Mouse (Mus musculus) forebrain, embryonic 13.5 days (tissue): Measurements from ENCODE around the gene Col9a2. TPM values are rescaled to one million over a fixed set of nuclear protein-coding genes. Genes with fewer than 3 reads are reported as not detected.
A peak's percentile ranks its signal among the peaks of the same experiment; 100 is the strongest.

Experiments used
- ATAC-seq: fragments of 200-750 bp; cut with Nextera tagmentation; 2 replicates; pipeline ENCODE4 v1.8.0; 2017
- H3K27ac ChIP-seq: fragments of 300-500 bp; sonication (generic); 2 replicates; pipeline ENCODE4 v1.5.1; 2015; ENCODE audit warnings: inconsistent platforms, mild to moderate bottlenecking, moderate library complexity
- H3K27me3 ChIP-seq: fragments of 300-500 bp; sonication (generic); 2 replicates; pipeline ENCODE4 v1.6.1; 2015; ENCODE audit warnings: mild to moderate bottlenecking, inconsistent platforms
- H3K36me3 ChIP-seq: fragments of 300-500 bp; sonication (generic); 2 replicates; pipeline ENCODE4 v1.6.1; 2015; ENCODE audit warnings: mild to moderate bottlenecking, inconsistent platforms; ENCODE audit not compliant: poor library complexity, severe bottlenecking
- H3K4me1 ChIP-seq: fragments of 300-500 bp; sonication (generic); 2 replicates; pipeline ENCODE4 v1.6.1; 2015; ENCODE audit warnings: inconsistent platforms
- H3K4me2 ChIP-seq: fragments of 300-500 bp; sonication (generic); 2 replicates; pipeline ENCODE4 v1.6.1; 2015; ENCODE audit warnings: inconsistent platforms, mild to moderate bottlenecking, moderate library complexity
- H3K4me3 ChIP-seq: fragments of 300-500 bp; sonication (generic); 2 replicates; pipeline ENCODE4 v1.5.1; 2015; ENCODE audit warnings: mild to moderate bottlenecking, inconsistent platforms
- H3K9ac ChIP-seq: fragments of 300-500 bp; sonication (generic); 2 replicates; pipeline ENCODE4 v1.6.1; 2015; ENCODE audit warnings: mild to moderate bottlenecking, inconsistent platforms
- H3K9me3 ChIP-seq: fragments of 300-500 bp; sonication (generic); replicated peaks from 2 replicates; pipeline ENCODE4 v1.6.1; 2016; ENCODE audit warnings: inconsistent platforms
- WGBS: fragments of 180-500 bp; shearing (Covaris S2); methylation state at CpG from one replicate; pipeline ENCODE4 v1.1.7; 2015; 5-methylcytosine and 5-hydroxymethylcytosine counted together
- polyA plus RNA-seq: library from polyadenylated mRNA; unstranded; fragments of >200 nt; fragmentation: Nextera tagmentation; extraction: Ambion mirVana; gene quantifications from 2 replicates; pipeline ENCODE4 v1.2.1, GENCODE M21; 2015

Gene Col9a2
- polyA plus RNA-seq, 1 experiment from 2014 or later = 1.9 TPM

DNA sequence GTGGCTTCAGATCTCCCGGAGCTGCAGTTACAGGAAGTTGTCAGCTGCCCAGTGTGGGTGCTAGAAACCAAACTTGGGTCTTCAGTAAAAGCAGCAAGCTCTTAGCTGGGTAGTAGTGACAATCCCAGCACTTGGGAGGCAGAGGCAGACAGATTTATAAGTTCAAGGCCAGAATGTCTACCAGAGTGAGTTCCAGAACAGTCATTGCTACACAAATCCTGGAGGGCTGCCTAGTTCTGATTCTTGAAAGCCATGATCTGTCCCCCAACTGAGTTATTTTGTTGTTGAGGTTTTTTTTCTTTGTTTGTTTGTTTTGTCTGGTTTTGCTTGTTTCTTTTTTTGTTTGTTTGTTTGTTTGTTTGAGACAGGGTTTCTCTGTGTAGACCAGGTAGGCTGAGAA, 11.0 kb upstream of the Col9a2 start:
- 84% methylated on average over 1 of the region's 1 CpGs for WGBS
- Histone ChIP-seq H3K27me3 (no peaks in the 10 kb centered on the region), H3K4me3 (no peak overlapping the region), H3K4me2 (no peak overlapping the region), H3K9ac (no peak overlapping the region), H3K36me3 (no peaks in the 10 kb centered on the region), H3K27ac (no peak overlapping the region), H3K9me3 (no peaks in the 10 kb centered on the region), H3K4me1 (no peaks in the 10 kb centered on the region)
- ATAC-seq = no peak

DNA sequence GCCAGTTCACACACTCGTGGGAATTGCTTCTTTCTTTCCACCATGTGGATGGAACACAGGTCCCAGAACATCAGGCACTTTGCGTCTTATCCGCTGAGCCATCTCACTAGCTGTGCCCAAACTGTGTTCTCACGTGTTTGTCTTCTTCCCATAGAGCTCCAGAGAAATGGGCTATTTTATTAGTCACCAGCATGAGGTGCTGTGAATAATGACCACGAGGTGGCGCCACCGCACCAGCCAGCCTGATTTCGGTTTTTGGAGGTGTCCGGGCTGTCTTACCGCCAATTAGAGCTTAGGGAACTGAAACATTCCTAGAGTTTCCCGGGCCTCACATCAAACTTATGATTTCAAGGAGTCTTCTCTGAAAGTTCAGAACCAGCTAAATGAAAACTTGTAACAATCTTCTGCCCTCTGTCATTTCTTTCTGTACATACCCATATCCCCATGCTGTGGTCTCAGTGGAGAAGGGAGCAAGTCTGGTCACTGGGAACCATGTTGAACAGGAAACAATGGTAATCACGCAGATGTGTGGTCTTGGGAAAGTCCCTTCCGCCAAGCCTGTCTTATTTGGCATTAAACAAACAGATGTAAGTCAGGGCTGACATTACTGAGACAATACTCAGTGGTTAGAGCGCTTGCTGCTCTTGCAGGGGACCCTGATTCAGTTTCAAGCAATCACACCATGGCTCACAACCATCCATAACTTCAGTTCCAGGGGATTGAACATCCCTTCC, 10.4 kb upstream of the Col9a2 start:
- WGBS = 25% methylated on average over 14 of the region's 14 CpGs
- no peak for ATAC-seq
- no peak overlapping the region for H3K9ac ChIP-seq

DNA sequence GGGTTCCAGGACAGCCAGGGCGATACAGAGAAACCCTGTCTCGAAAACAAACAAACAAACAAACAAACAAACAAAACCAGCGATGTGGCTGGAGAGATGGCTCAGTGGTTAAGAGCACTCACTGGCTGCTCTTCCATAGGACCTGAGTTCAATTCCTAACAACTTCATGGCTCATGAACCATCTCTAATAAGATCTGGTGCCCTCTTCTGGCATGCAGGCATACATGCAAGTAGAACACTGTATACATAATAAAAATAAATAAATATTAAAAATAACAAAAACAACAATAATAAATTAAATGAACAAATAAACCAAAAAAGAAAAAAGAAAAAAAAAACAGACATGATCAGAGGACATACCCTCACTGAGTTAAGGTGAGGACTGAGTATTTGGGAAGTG, 9.6 kb upstream of the Col9a2 start:
- no peak for ATAC-seq
- 72% methylated on average over 3 of the region's 3 CpGs for WGBS

More for the DNA sequence above, 10.4 kb upstream of the Col9a2 start:
- no peak overlapping the region for H3K27ac ChIP-seq
- H3K4me2 ChIP-seq = no peak overlapping the region
- H3K4me1 ChIP-seq = no peaks in the 10 kb centered on the region
- H3K9me3 ChIP-seq = no peaks in the 10 kb centered on the region
- no peaks in the 10 kb centered on the region for H3K36me3 ChIP-seq
- no peak overlapping the region for H3K4me3 ChIP-seq
- H3K27me3 ChIP-seq = no peaks in the 10 kb centered on the region

DNA sequence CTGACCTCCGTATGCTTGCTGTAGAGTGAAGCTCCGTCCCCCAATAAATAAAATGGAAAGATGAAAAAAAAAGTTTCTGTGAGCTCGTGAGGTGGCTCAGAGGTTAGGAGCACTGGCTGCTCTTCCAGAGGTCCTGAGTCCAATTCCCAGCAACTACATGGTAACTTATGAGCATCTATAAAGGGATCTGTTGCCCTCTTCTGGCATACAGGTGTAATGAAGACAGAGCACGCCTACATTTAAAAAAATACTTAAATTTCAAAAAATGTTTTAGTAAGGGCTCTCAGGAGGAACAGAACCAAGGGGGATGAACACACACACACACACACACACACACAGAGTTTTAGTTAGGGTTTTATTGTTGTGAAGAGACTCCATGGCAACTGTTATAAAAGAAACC, 7.7 kb upstream of the Col9a2 start:
- Histone ChIP-seq H3K4me1 (no peaks in the 10 kb centered on the region), H3K9ac (no peak overlapping the region), H3K4me3 (no peak overlapping the region), H3K27ac (no peak overlapping the region), H3K36me3 (no peaks in the 10 kb centered on the region), H3K9me3 (no peaks in the 10 kb centered on the region), H3K4me2 (no peak overlapping the region), H3K27me3 (no peaks in the 10 kb centered on the region)
- 73% methylated on average over 4 of the region's 4 CpGs for WGBS
- no peak for ATAC-seq

More for the DNA sequence above, 9.6 kb upstream of the Col9a2 start:
- Histone ChIP-seq H3K27ac (no peak overlapping the region), H3K27me3 (no peaks in the 10 kb centered on the region), H3K36me3 (no peaks in the 10 kb centered on the region), H3K9ac (no peak overlapping the region), H3K4me3 (no peak overlapping the region), H3K4me2 (no peak overlapping the region), H3K9me3 (no peaks in the 10 kb centered on the region), H3K4me1 (no peaks in the 10 kb centered on the region)

DNA sequence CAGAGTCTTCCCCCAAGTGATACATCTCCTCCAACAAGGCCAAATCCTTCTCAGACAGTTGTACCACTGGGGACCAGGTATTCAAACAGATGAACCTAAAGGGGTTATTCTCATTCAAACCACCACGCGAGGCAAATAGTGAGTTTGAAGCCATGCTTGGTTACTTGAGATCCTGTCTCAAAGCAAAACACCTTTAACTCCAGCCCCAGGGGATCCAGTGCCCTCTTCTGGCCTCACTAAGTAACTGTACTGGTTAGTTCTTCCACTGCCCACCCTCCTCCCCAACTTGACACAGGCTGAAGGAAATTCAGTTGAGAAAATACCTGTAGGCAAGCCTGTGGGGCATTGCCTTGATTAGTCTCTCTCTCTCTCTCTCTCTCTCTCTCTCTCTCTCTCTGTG, 6.2 kb upstream of the Col9a2 start:
- Histone ChIP-seq H3K4me2 (no peak overlapping the region), H3K27ac (no peak overlapping the region), H3K9ac (no peak overlapping the region), H3K4me1 (no peaks in the 10 kb centered on the region), H3K27me3 (peaks cover 4% of the 10 kb centered on the region; the same call in 1 of the 2 replicates), H3K9me3 (no peaks in the 10 kb centered on the region), H3K36me3 (no peaks in the 10 kb centered on the region), H3K4me3 (no peak overlapping the region)
- ATAC-seq = no peak
- WGBS = 89% methylated on average over 2 of the region's 2 CpGs

DNA sequence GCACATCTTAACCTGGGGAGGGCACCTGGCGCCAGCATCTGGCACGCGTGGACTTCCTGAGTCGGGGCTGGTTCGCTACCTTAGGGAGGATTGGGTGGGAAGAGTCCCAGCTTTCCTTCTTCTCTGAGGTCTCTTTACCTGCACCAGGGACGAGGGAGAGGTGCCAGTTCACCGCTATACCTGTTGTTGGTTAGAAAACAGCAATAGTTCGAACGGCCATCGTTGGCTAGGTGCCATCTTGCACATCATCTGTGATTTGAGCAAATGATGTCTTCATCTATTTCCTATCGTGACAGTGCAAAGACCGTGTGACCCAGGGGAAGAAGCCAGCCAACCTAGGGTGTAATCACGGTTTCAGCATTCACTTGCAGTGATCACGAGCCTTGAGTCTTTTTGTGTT, 1.1 kb downstream of the Col9a2 start:
- Histone ChIP-seq H3K36me3 (no peaks in the 10 kb centered on the region), H3K9me3 (no peaks in the 10 kb centered on the region), H3K4me1 (peaks cover 22% of the 10 kb centered on the region), H3K4me3 (peak overlapping the region; percentile 39; the same call in 1 of the 2 replicates), H3K27ac (no peak overlapping the region), H3K9ac (0 out of 2 replicates have a peak overlapping the region, but pooled peaks have one; percentile 58), H3K4me2 (peak overlapping the region; percentile 67), H3K27me3 (peaks cover 34% of the 10 kb centered on the region)
- 63% methylated on average over 14 of the region's 14 CpGs for WGBS
- ATAC-seq = peak; percentile 3; the same call in 1 of the 2 replicates

DNA sequence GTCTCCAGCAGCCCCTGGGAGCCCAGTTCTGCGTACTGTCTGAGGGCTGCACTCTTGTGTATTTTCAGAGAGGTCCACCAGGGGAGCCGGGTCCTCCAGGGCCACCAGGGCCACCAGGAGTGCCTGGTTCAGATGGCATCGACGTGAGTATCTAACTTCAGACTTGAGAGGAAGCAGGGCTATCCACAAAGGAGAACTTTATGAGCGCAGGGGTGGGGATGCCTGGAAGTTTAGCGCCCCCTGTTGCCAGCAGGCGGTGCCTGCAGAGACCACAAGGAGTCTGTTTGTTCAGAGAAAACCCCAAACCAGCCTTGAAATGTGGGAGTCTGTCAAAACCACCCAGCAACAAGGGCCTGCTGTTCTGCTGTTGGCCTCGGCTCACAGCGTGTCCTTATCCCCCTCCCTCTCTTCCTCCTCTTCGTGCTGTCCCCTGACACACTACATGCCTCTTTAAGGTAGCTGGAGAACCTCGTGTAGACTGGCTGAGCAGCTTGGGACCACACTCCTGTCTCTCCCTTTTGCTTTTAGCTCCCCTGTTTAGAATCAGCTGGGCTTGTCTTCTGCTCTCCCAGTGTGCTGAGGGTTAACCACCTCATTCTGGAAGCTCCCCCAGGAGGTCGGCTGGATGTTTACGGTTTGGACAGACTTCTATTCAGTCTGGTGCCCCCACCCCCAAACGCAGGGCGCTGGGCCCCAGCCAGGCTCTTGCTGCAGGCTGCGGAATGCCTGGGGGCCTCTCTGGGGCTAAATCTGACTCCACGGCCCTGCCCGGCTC, 1.9 kb downstream of the Col9a2 start:
- peaks cover 34% of the 10 kb centered on the region for H3K27me3 ChIP-seq
- H3K9ac ChIP-seq = peak overlapping the region; percentile 5; the same call in 1 of the 2 replicates
- H3K27ac ChIP-seq = 0 out of 2 replicates have a peak overlapping the region, but pooled peaks have one; percentile 19
- no peak overlapping the region for H3K4me3 ChIP-seq
- H3K4me2 ChIP-seq = peak overlapping the region; percentile 27
- peak; percentile 61 for ATAC-seq
- 6% methylated on average over 18 of the region's 18 CpGs for WGBS
- H3K9me3 ChIP-seq = no peaks in the 10 kb centered on the region
- H3K4me1 ChIP-seq = peaks cover 22% of the 10 kb centered on the region
- no peaks in the 10 kb centered on the region for H3K36me3 ChIP-seq

DNA sequence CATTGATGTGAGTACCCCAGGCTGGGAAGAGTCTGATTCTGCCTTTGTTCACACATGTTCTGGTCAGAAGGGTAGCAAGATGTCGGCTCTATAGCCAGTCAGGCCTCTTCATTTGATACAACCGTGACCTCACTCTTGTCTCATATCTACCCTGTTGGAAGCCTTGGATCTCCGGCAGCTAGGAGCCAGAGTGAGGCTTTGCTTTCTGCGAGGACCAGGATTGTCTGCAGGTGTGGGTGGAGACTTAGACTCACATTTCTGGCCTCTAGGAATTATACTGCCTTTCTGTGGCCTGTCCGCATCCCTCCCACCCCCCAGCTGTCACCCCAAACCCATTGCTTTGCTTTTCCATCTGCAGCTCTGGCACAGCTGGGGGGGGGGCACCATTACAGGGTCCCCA, 3.3 kb downstream of the Col9a2 start:
- no peaks in the 10 kb centered on the region for H3K9me3 ChIP-seq
- peaks cover 34% of the 10 kb centered on the region for H3K27me3 ChIP-seq
- WGBS = 57% methylated on average over 5 of the region's 5 CpGs
- no peak overlapping the region for H3K4me2 ChIP-seq
- H3K27ac ChIP-seq = no peak overlapping the region
- H3K9ac ChIP-seq = no peak overlapping the region
- no peak overlapping the region for H3K4me3 ChIP-seq
- peaks cover 22% of the 10 kb centered on the region for H3K4me1 ChIP-seq
- no peak for ATAC-seq
- H3K36me3 ChIP-seq = no peaks in the 10 kb centered on the region

DNA sequence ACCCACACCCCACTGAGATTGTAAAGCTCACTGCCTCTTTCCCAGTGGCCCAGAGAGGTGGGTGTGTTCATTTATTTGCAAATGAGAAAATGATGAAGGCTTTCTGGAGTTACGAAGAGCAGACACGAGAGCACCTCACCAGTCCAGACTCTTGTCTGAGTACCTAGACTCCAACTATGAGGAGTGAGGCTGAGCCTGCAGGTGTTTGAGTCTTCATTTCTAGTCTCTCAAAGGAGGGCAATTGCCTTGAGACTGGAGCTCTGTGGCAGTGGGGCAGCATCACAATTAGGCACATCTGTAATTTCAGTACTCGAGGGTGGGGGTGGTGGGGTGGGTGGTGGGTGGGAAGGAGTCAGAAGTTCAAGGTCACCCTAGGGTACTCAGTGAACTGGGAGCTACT, 3.8 kb downstream of the Col9a2 start:
- Histone ChIP-seq H3K4me3 (no peak overlapping the region), H3K9ac (no peak overlapping the region), H3K27ac (no peak overlapping the region), H3K27me3 (peaks cover 31% of the 10 kb centered on the region), H3K36me3 (no peaks in the 10 kb centered on the region), H3K9me3 (no peaks in the 10 kb centered on the region), H3K4me2 (no peak overlapping the region), H3K4me1 (peaks cover 22% of the 10 kb centered on the region)
- WGBS = 61% methylated on average over 3 of the region's 3 CpGs
- no peak for ATAC-seq

DNA sequence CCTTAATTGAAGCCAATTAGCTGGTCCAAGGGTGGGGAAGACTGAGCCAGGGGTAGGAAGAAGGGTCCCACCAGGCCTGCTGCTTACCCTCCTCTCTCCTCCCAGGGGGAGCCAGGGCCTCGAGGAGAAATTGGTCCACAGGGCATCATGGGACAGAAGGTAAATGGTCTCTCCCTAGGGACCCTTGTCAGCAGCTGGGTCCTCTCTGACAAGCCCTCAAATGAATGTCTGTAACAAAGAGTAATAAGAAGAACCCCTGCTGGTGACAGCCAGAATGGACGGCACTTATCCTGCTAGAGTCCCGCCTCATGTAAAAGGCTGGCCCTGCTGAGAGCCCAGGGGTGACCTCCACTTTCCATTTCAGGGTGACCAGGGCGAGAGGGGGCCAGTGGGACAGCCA, 12.7 kb downstream of the Col9a2 start:
- no peak overlapping the region for H3K4me3 ChIP-seq
- no peak for ATAC-seq
- peaks cover 10% of the 10 kb centered on the region; the same call in 1 of the 2 replicates for H3K27me3 ChIP-seq
- 26% methylated on average over 4 of the region's 4 CpGs for WGBS
- H3K4me1 ChIP-seq = peaks cover 7% of the 10 kb centered on the region; the same call in 1 of the 2 replicates
- no peaks in the 10 kb centered on the region for H3K9me3 ChIP-seq
- H3K36me3 ChIP-seq = no peaks in the 10 kb centered on the region
- H3K4me2 ChIP-seq = no peak overlapping the region
- H3K27ac ChIP-seq = no peak overlapping the region
- no peak overlapping the region for H3K9ac ChIP-seq

DNA sequence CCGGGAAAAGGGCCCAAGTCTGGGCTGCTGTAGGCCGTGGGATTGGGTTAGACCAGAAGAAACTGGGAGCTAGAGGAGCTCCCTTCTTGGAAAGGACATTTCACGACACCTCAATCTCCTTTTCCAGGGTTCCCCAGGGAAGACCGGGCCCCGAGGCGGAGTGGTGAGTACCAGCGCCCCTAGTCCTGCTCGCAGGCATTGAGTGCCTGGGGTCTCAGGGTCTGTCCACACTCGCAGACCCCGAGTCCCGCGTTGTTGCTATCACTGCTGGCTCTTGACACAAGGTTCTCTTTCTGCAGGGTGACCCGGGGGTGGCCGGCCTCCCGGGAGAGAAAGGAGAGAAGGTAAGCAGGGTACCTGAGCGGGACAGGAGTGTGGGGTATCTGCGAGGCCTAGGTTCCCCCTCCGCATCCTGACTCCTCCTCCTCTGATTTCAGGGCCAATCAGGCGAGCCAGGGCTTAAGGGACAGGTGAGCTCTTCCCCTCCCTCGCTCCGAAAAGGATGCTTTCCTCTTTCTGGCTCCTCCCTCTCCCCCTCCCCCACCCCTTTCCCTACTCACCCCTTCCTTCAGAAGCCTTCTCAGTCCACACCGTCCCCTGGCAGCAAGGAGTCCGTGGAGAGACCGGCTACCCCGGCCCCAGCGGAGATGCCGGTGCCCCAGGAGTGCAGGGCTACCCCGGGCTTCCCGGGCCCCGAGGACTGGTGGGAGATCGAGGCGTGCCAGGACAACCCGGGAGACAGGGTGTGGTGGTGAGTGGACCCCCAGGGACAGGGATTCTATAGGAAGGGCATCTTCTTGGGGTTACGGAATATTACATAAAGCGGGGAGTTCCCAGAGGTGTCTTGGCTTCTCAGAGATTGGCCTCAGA, 13.5 kb downstream of the Col9a2 start:
- Histone ChIP-seq H3K4me1 (peaks cover 7% of the 10 kb centered on the region; the same call in 1 of the 2 replicates), H3K27ac (no peak overlapping the region), H3K4me2 (peak overlapping the region; percentile 52), H3K27me3 (peaks cover 10% of the 10 kb centered on the region; the same call in 1 of the 2 replicates), H3K9me3 (no peaks in the 10 kb centered on the region), H3K4me3 (peak overlapping the region; percentile 26), H3K36me3 (no peaks in the 10 kb centered on the region), H3K9ac (no peak overlapping the region)
- WGBS = 11% methylated on average over 34 of the region's 35 CpGs
- peak; percentile 66 for ATAC-seq
